Mouse (Mus musculus) layer of hippocampus, adult 9-11 months (tissue): ENCODE results near the gene Mrln.

Experiments
- DNase-seq: peaks from one replicate; pipeline ENCODE4 v3.0.0; 2022

The Mrln gene

DNA sequence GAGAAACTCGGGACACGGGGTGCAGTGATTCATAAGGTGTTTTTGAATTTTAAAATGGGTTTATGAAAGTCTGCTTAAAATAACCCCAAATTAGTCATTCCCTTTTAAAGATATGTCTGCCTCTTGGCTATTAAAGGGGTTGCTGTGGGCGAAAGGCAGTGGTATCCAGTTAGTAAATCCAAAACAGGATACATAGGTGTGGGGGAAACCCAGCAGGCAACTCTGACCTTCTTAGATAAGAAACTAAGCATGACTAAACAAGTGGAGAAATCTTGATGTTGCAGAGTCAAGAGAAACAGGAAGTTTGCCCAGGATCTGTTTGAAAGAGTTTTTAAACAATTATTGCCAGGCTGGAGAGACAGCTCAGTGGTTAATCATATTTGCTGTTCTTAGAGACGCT lies 52.6 kb downstream of the Mrln start:
- no peak for DNase-seq

DNA sequence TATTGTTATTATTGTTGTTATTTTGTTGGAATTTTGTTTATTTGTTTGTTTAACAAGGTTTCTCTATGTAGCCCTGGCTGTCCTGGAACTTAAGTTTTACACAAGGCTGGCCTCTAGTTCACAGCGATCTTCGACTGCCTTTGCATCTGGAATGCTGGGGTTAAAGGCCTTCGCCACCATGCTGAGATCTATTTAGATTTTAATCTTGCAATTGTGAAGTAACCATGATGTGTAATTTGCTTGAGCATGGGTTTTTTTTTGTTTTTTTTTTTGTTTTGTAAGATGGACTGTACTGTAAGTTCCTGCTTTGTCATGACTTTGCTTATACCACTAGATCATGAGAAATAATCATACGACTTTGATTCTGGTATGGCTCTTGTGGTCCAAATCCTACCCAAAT lies 56.4 kb downstream of the Mrln start:
- DNase-seq: no peak

DNA sequence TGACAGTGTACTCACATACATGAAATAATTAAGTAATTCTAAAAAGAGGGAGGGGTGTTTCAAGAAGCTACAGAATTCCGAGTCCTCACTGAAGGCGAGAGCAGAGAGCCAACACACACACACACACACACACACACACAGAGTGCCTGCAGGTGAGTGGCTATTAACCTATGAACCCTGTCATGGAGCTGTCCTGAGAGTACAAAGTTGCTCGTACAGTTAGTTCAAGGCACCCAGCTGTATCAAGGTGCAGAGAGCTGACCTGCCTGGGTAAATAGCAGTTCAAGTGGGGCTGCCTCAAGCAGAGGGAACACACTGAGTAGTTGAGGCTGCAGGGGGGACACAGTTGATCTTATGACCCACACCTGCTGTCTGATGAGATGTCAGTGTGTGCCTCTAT lies 57.6 kb downstream of the Mrln start:
- DNase-seq: no peak

DNA sequence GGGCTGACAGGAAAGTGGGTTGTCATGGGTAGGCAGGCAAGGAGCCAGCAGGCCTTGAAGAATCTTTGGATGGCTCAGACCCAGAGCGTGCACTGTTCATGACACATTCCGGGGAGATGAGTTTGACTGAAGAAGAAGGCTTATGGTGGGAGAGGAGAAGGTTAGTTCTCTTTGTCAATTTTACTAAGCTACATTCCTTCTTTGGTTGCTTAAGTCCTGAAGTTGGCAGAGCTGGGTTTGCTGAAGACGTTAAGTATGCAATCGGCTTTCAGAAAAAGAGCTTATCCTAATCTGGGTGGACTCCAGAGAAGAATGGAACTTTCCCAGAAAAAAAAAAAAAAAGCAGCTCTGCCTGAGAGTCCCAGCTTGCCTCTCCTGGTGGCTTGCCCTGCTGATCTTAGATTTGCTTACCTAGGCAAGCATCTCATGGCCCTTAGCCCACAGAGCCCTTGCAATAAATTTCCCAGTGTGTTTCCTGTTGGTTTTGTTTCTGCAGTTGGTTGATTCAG lies 59.3 kb downstream of the Mrln start:
- no peak for DNase-seq

DNA sequence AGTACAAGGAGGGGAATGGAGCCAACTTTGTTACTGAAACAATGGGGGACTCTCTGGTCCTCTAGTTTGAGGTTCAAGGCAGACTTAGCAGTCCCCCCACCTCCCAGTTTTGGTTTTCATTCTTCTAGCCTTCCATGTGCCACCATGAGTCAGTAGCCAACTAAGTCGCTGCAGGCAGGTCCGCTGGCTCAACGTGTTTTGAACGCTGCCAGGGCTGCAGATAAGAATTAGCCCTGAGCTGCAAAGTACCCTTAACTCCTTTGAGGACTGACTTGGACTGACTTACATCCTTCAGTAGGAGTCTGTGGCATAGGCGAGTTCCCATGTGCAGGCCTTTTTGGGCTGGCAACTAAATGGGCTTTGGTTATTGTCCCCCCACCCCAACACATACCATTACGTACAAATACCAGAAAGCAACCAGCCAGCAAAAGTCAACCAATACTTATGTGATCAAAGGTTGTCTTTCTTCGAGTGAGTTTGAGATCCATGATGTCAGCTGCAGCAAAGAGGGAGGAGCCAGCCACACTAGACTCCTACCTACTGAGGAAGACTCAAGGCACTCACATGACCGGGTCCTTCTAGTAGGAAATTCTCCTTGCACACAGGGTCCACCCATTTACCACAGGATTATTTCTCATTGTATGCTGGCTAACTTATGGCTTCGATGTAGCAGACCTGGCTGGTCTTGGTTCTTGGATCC lies 60.0 kb downstream of the Mrln start:
- no peak for DNase-seq

DNA sequence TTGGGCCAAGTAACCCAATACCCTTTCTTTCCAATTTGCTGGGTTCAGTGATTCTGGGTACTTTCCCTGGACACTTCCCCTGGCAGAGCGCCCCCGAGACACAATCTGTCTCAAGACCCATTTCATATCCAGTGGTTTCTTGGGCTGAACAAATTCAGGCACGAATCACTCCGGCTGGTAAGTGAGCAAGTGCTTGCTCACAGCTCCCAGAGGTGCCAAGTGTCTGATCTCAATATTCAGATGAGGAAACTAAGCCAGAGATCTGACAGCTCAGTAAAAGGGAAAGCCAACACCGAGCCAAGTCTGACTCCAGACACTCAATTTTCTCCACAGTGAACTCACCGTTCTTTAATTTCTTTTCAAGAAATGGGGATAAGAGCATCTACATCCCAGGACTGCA lies 62.0 kb downstream of the Mrln start:
- DNase-seq: no peak

DNA sequence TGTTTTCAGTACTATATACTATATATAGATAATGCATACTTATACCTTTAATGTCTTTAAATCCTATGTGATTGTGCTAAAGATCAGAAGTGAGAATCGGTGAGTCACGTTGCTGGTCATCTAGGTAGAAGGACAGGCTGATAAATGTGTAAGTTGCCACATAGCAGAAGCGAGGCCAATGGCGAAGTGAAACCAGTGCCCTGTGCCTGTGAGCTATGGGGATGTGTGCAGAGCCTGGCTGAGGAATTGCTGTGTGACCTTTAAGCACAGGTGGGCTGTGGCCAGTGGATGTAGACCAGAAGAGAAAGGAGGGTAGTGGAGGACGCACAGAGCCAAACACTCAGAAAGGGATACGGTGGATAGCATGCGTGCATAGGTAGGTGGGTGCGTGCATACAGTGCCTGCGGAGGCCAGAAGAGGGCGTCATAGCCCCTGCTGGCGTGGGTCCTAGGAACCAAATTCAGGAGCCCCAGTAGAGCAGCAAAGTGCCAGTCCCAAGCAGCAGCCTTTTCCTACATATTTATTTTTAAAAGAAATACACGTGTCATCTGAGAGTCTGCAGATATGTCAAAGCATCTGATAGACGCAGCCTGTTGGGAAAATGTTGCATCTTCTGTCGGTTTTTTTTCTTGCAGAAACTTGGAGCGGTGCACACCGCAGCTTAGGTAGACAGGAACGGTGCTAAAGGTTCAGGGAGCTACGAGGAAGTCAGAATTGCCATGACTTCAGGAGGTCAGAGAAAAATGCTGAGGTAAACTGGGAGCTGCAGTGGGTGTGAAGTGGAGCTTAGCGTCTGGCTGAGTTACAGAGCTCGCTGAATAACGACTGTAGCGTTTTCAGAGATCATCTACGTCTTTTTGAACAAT lies 64.3 kb downstream of the Mrln start:
- DNase-seq: no peak
